Mouse (Mus musculus) liver, postnatal 0 days (tissue): ENCODE results near the gene Tbc1d10a. TPM values are rescaled to one million over a fixed set of nuclear protein-coding genes. Genes with fewer than 3 reads are reported as not detected.
A peak's percentile ranks its signal among the peaks of the same experiment; 100 is the strongest.

ENCODE experiments used
- ATAC-seq: fragments of 200-750 bp; cut with Nextera tagmentation; 2 replicates; pipeline ENCODE4 v1.8.0; 2017; ENCODE audit warnings: mild to moderate bottlenecking, moderate library complexity
- DNase-seq: peaks from one replicate; pipeline ENCODE4 v3.0.0-alpha.2; 2016
- H3K27ac ChIP-seq: fragments of 300-500 bp; sonication (generic); 2 replicates; pipeline ENCODE4 v1.5.1; 2014; ENCODE audit warnings: antibody characterized with exemption, moderate library complexity, mild to moderate bottlenecking, low read depth
- H3K27me3 ChIP-seq: fragments of 300-500 bp; sonication (generic); 2 replicates; pipeline ENCODE4 v1.6.1; 2014; ENCODE audit warnings: low read length, control low read depth, mixed read lengths; ENCODE audit not compliant: insufficient read depth
- H3K36me3 ChIP-seq: fragments of 300-500 bp; sonication (generic); replicated peaks from 2 replicates; pipeline ENCODE4 v1.6.1; 2014; ENCODE audit warnings: mild to moderate bottlenecking, control low read depth, low read length, moderate library complexity, mixed read lengths; ENCODE audit not compliant: insufficient read depth
- H3K4me1 ChIP-seq: fragments of 300-500 bp; sonication (generic); 2 replicates; pipeline ENCODE4 v1.6.1; 2014; ENCODE audit warnings: antibody characterized with exemption, mild to moderate bottlenecking, control low read depth; ENCODE audit not compliant: insufficient read depth
- H3K4me2 ChIP-seq: fragments of 300-500 bp; sonication (generic); 2 replicates; pipeline ENCODE4 v1.6.1; 2014; ENCODE audit warnings: low read depth, mild to moderate bottlenecking, low read length, moderate library complexity, mixed read lengths
- H3K4me3 ChIP-seq: fragments of 300-500 bp; sonication (generic); 2 replicates; pipeline ENCODE4 v1.5.1; 2014; ENCODE audit warnings: low read depth, low read length
- H3K9ac ChIP-seq: fragments of 300-500 bp; sonication (generic); replicated peaks from 2 replicates; pipeline ENCODE4 v1.6.1; 2014; ENCODE audit warnings: mild to moderate bottlenecking, moderate library complexity
- H3K9me3 ChIP-seq: fragments of 300-500 bp; sonication (generic); 2 replicates; pipeline ENCODE4 v1.6.1; 2016; ENCODE audit warnings: mild to moderate bottlenecking, control low read depth, low read length, mixed read lengths
- CTCF ChIP-seq: sonication (generic); IDR thresholded peaks from 2 replicates; pipeline ENCODE4 v1.5.1; 2016; ENCODE audit warnings: antibody characterized with exemption, low read depth
- EP300 ChIP-seq: IDR thresholded peaks from 2 replicates; pipeline ENCODE4 v1.6.1; 2016; ENCODE audit warnings: antibody characterized with exemption, low read depth, mild to moderate bottlenecking
- WGBS: fragments of 180-500 bp; shearing (Covaris S2); extraction: QIAGEN DNeasy Blood & Tissue Kit; methylation state at CpG from one replicate; pipeline ENCODE4 v1.1.7; 2014; ENCODE audit not compliant: insufficient replicate concordance; 5-methylcytosine and 5-hydroxymethylcytosine counted together
- polyA plus RNA-seq: library from polyadenylated mRNA; unstranded; fragments of >200 nt; fragmentation: Nextera tagmentation; extraction: Ambion mirVana; gene quantifications from 2 replicates; pipeline ENCODE4 v1.2.1, GENCODE M21; 2015

Gene Tbc1d10a
- polyA plus RNA-seq: 5.6 and 7.0 TPM in 2 replicates

- peak within 1 kb of the TSS; percentile 94 for H3K9ac ChIP-seq
- no peak for TF ChIP-seq EP300
- TF ChIP-seq CTCF: no peak
- DNase-seq (peak; percentile 99), ATAC-seq (peak; percentile 100)
- H3K4me2 ChIP-seq: peak within 1 kb of the TSS; percentile 94
- H3K27me3 ChIP-seq: no peaks in the 10 kb centered on the region
- no peaks in the 10 kb centered on the region for H3K9me3 ChIP-seq
- WGBS: under 1% methylated on average over 68 of the region's 71 CpGs
- peaks cover 10% of the 10 kb centered on the region; the same call in 1 of the 2 replicates for H3K36me3 ChIP-seq
- H3K27ac ChIP-seq: peak within 1 kb of the TSS; percentile 67
- H3K4me1 ChIP-seq: peaks cover 32% of the 10 kb centered on the region
- peak within 1 kb of the TSS; percentile 89 for H3K4me3 ChIP-seq
These were observed at the start of gene Tbc1d10a for GRCm38 (mm10) chr11:4186486-4187317. Tbc1d10a (plus strand) TSS chr11:4186789.

- DNase-seq: no peak
- Histone ChIP-seq H3K4me1 (peaks cover 8% of the 10 kb centered on the region), H3K27me3 (no peaks in the 10 kb centered on the region), H3K4me3 (no peak overlapping the region), H3K36me3 (peaks cover 28% of the 10 kb centered on the region), H3K9me3 (no peaks in the 10 kb centered on the region), H3K4me2 (no peak overlapping the region), H3K27ac (no peak overlapping the region), H3K9ac (no peak overlapping the region)
- 83% methylated on average over 2 of the region's 2 CpGs for WGBS
- no peak for TF ChIP-seq EP300
- no peak for TF ChIP-seq CTCF
- ATAC-seq: no peak
These were observed 47.6 kb upstream of the Tbc1d10a start for GRCm38 (mm10) chr11:4138964-4139363.

- Histone ChIP-seq H3K4me2 (no peak overlapping the region), H3K27ac (no peak overlapping the region), H3K36me3 (peaks cover 28% of the 10 kb centered on the region), H3K4me1 (no peaks in the 10 kb centered on the region), H3K27me3 (no peaks in the 10 kb centered on the region), H3K4me3 (no peak overlapping the region), H3K9ac (no peak overlapping the region), H3K9me3 (no peaks in the 10 kb centered on the region)
- TF ChIP-seq CTCF (no peak), EP300 (no peak)
- DNase-seq (no peak), ATAC-seq (no peak)
These were observed 45.1 kb upstream of the Tbc1d10a start for GRCm38 (mm10) chr11:4141505-4141904.

- Histone ChIP-seq H3K27ac (no peak overlapping the region), H3K27me3 (no peaks in the 10 kb centered on the region), H3K36me3 (peaks cover 28% of the 10 kb centered on the region), H3K4me1 (no peaks in the 10 kb centered on the region), H3K9ac (no peak overlapping the region), H3K9me3 (no peaks in the 10 kb centered on the region), H3K4me3 (no peak overlapping the region), H3K4me2 (no peak overlapping the region)
- TF ChIP-seq CTCF (no peak), EP300 (no peak)
- no peak for DNase-seq
- no peak for ATAC-seq
- WGBS: 73% methylated on average over 4 of the region's 4 CpGs
These were observed 44.2 kb upstream of the Tbc1d10a start for GRCm38 (mm10) chr11:4142352-4142751.

GRCm38 (mm10) chr11:4143281-4144062 is 43.1 kb upstream of the Tbc1d10a start:
- H3K36me3 ChIP-seq: peaks cover 28% of the 10 kb centered on the region
- DNase-seq (no peak), ATAC-seq (no peak)
- no peak overlapping the region for H3K9ac ChIP-seq
- H3K27me3 ChIP-seq: no peaks in the 10 kb centered on the region
- H3K4me1 ChIP-seq: no peaks in the 10 kb centered on the region
- H3K4me3 ChIP-seq: no peak overlapping the region
- H3K27ac ChIP-seq: no peak overlapping the region
- TF ChIP-seq CTCF (no peak), EP300 (no peak)
- H3K9me3 ChIP-seq: no peaks in the 10 kb centered on the region
- 88% methylated on average over 21 of the region's 21 CpGs for WGBS
- no peak overlapping the region for H3K4me2 ChIP-seq

GRCm38 (mm10) chr11:4146381-4146780 is 40.2 kb upstream of the Tbc1d10a start:
- TF ChIP-seq CTCF: no peak
- TF ChIP-seq EP300: no peak
- Histone ChIP-seq H3K9ac (no peak overlapping the region), H3K36me3 (peaks cover 16% of the 10 kb centered on the region), H3K27ac (no peak overlapping the region), H3K27me3 (no peaks in the 10 kb centered on the region), H3K4me2 (no peak overlapping the region), H3K9me3 (no peaks in the 10 kb centered on the region), H3K4me3 (no peak overlapping the region), H3K4me1 (no peaks in the 10 kb centered on the region)
- DNase-seq (no peak), ATAC-seq (no peak)
- 84% methylated on average over 6 of the region's 6 CpGs for WGBS
